Mouse (Mus musculus) MEL (cell line): ENCODE data around the gene Lrrc74a.

Experiments used
- POLR2A ChIP-seq, 2 experiments: IDR thresholded peaks; 2 replicates each; pipeline ENCODE4 v1.6.1; 2011 to 2012; ENCODE audit warnings: low read length in 2 of 2, mild to moderate bottlenecking in 2 of 2, control low read depth in 1 of 2, improper control_type of control experiment in 1 of 2, low read depth in 1 of 2, moderate library complexity in 1 of 2; ENCODE audit not compliant: control insufficient read depth in 1 of 2, insufficient read depth in 1 of 2, poor library complexity in 1 of 2
- POLR2AphosphoS5 ChIP-seq: IDR thresholded peaks from 2 replicates; pipeline ENCODE4 v1.6.1; 2012; ENCODE audit warnings: low read depth, borderline replicate concordance, mild to moderate bottlenecking, inconsistent platforms, low read length, moderate library complexity, mixed read lengths

DNA sequence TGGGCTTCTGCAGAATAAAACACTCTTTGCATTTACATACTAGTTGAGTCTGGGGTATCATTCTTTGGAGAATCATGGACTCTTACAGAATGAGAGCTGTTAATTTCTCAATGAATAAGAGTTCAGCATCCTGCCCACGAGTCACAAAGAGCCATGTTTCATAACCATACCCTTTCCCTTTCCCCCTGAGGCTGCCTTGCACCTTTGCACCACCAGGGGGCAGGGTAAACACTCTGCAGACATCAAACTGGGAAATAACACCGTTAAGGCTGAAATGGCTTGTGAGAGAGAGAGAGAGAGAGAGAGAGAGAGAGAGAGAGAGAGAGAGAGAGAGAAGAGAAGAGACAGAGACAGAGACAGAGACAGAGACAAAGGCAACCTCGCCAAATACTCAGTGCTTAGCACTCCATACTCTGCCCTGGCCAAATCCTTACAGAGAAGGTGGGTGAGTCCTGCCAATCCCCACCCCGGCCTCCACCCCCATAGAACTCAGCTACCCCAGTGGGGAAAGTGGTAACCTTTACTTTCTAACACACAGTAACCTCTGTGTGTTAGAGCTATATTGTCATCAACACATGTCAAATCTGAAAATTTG, 34.9 kb downstream of the Lrrc74a start:
- TF ChIP-seq POLR2A (IDR thresholded peaks at IDR 0.05; ENCODE audit: control insufficient read depth in 1 of 2, insufficient read depth in 1 of 2, low read depth in 1 of 2, low read length in 2 of 2, poor library complexity in 1 of 2) (no peak), POLR2AphosphoS5 (no peak)
